Mouse (Mus musculus) heart, embryonic 12.5 days (tissue): ENCODE measurements around the gene St8sia2. TPM values are rescaled to one million over a fixed set of nuclear protein-coding genes. Genes with fewer than 3 reads are reported as not detected.

ENCODE experiments used
- ATAC-seq: fragments of 200-750 bp; cut with Nextera tagmentation; 2 replicates; pipeline ENCODE4 v1.8.0; 2017; ENCODE audit warnings: moderate TSS enrichment, moderate library complexity; ENCODE audit not compliant: insufficient number of reproducible peaks, low FRiP score
- H3K27ac ChIP-seq: fragments of 300-500 bp; sonication (generic); 2 replicates; pipeline ENCODE4 v1.5.1; 2016; ENCODE audit warnings: mild to moderate bottlenecking, moderate library complexity; ENCODE audit not compliant: poor library complexity, severe bottlenecking
- H3K27me3 ChIP-seq: fragments of 300-500 bp; sonication (generic); replicated peaks from 2 replicates; pipeline ENCODE4 v1.6.1; 2016; ENCODE audit warnings: mild to moderate bottlenecking, moderate library complexity
- H3K36me3 ChIP-seq: fragments of 300-500 bp; sonication (generic); 2 replicates; pipeline ENCODE4 v1.6.1; 2016; ENCODE audit warnings: mild to moderate bottlenecking, moderate library complexity
- H3K4me1 ChIP-seq: fragments of 300-500 bp; sonication (generic); replicated peaks from 2 replicates; pipeline ENCODE4 v1.6.1; 2016; ENCODE audit warnings: mild to moderate bottlenecking
- H3K4me2 ChIP-seq: fragments of 300-500 bp; sonication (generic); 2 replicates; pipeline ENCODE4 v1.6.1; 2016; ENCODE audit warnings: mild to moderate bottlenecking, moderate library complexity
- H3K4me3 ChIP-seq: fragments of 300-500 bp; sonication (generic); 2 replicates; pipeline ENCODE4 v1.5.1; 2016; ENCODE audit warnings: mild to moderate bottlenecking
- H3K9ac ChIP-seq: fragments of 300-500 bp; sonication (generic); 2 replicates; pipeline ENCODE4 v1.6.1; 2016; ENCODE audit warnings: mild to moderate bottlenecking, moderate library complexity
- H3K9me3 ChIP-seq: fragments of 300-500 bp; sonication (generic); replicated peaks from 2 replicates; pipeline ENCODE4 v1.6.1; 2016; ENCODE audit warnings: mild to moderate bottlenecking, moderate library complexity
- WGBS: fragments of 180-500 bp; shearing (Covaris S2); methylation state at CpG from one replicate; pipeline ENCODE4 v1.1.7; 2016; 5-methylcytosine and 5-hydroxymethylcytosine counted together
- polyA plus RNA-seq: library from polyadenylated mRNA; unstranded; fragments of >200 nt; fragmentation: Nextera tagmentation; extraction: Ambion mirVana; gene quantifications from 2 replicates; pipeline ENCODE4 v1.2.1, GENCODE M21; 2016

Gene St8sia2
- polyA plus RNA-seq, 1 experiment from 2014 or later, result 3.3 TPM

DNA sequence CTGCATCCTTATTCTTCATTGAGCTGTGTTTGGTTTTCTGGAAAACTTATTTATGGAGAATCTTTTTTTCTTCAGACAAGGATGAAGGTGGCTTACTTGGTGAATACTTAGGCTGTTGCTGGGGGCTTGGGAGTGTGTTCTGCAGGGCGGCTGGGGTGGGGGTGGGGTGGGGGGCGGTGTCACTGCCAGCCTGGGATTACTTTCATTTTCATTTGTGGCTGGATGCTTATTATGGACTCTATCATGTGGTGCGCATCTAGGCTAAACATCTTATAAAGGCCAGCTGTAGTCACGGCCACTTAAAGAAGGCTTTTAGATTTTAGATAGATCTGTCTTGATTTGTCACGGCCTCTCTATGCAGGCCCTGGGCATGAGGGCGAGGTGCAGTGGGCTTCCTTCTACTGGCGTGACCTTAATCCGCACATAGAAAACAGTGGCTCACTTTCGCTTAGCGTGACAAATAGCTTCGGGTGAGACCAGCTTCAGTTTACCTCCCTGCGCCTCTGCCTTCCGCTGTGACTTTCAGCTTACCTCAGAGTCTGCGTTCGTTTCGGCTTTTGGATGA, 92.5 kb downstream of the St8sia2 start:
- no peak overlapping the region for H3K9ac ChIP-seq
- no peak overlapping the region for H3K4me3 ChIP-seq
- no peak overlapping the region for H3K27ac ChIP-seq
- H3K27me3 ChIP-seq, result no peaks in the 10 kb centered on the region
- WGBS, result 83% methylated on average over 16 of the region's 16 CpGs
- H3K4me1 ChIP-seq, result no peaks in the 10 kb centered on the region
- no peaks in the 10 kb centered on the region for H3K9me3 ChIP-seq
- H3K36me3 ChIP-seq, result no peaks in the 10 kb centered on the region
- ATAC-seq, result no peak
- H3K4me2 ChIP-seq, result no peak overlapping the region

DNA sequence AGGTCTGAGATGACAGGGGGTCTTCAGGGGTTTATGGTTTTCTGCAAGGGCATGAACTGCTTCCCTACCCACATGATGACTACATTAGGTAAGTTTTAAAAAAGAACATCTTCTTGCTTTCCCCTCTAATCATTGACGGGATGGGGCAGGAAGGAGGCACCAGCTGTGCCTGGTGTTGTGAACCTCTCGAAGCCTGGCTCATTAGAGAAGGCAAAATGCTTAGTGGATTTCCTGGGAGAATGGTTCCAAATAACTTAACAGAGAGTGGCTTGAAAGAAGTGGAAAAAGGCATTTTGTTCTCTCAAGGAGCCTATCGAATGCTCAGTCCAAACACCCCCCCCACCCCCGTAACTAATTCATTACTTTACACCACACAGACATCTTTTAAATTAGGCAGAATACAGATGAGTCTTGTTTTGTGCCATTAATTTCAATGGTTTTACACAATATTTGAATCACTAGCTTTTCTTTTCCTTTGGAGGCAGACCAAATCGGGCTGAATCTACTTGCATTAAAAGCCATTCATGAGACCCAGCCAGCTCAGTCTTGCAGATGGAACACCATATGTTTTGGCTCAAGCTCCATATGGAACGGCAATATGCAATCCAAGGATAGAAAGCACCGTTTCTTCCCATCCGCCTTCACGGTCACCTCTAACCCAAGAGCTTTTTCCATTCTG, 95.7 kb downstream of the St8sia2 start:
- Histone ChIP-seq H3K27me3 (0 out of 2 replicates have a peak, but pooled peaks cover 5% of the 10 kb centered on the region), H3K27ac (no peak overlapping the region), H3K9me3 (no peaks in the 10 kb centered on the region), H3K4me3 (no peak overlapping the region), H3K4me1 (no peaks in the 10 kb centered on the region), H3K36me3 (no peaks in the 10 kb centered on the region), H3K9ac (no peak overlapping the region), H3K4me2 (no peak overlapping the region)
- 82% methylated on average over 9 of the region's 9 CpGs for WGBS
- ATAC-seq, result no peak

- no peaks in the 10 kb centered on the region for H3K9me3 ChIP-seq
- WGBS, result 27% methylated on average over 4 of the region's 4 CpGs
- 0 out of 2 replicates have a peak, but pooled peaks cover 10% of the 10 kb centered on the region for H3K4me1 ChIP-seq
- H3K4me3 ChIP-seq, result no peak overlapping the region
- no peak for ATAC-seq
- no peak overlapping the region for H3K4me2 ChIP-seq
- H3K36me3 ChIP-seq, result no peaks in the 10 kb centered on the region
- no peak overlapping the region for H3K9ac ChIP-seq
- H3K27me3 ChIP-seq, result 0 out of 2 replicates have a peak, but pooled peaks cover 5% of the 10 kb centered on the region
- no peak overlapping the region for H3K27ac ChIP-seq
Observed at GRCm38 (mm10) chr7:73911899-73912298, 101.6 kb downstream of the St8sia2 start.

- 85% methylated on average over 4 of the region's 4 CpGs for WGBS
Observed at GRCm38 (mm10) chr7:73910843-73911242, 102.6 kb downstream of the St8sia2 start.

DNA sequence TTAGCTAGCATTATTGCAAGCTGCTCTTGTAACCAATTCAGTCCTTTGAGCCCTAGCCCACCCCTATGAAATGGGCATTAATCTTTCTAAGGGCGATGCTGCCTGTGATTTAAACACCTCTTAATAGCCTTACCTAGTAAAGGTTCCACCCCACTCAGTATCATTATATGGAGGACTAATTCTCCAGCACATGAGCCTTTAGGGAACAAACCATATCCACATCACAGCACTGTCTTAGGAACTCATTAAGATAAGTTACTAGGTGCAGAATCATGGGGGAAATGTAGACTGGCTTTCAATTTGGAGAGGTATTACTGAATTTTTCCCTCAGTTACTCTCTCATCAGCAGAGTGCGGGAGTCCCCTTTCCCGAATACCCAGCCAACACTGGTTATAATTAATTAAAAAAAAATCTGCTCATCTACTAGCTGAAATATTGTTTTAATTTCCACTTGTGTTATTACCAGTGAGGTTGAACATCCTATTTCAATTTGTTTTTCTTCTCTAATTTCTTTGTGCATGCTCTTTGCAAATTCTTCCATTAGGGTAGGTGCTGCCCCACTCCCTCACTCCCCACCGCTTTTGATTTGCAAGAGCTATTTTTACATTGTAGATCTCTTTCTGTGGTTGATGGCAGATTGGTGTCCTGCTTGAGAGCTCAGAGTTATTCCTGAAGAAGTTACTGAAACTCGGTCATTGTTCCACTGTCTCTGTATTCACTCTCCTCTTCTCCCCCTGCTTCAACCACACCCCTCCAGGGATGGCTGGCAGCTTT, 103.9 kb downstream of the St8sia2 start:
- 0 out of 2 replicates have a peak, but pooled peaks cover 10% of the 10 kb centered on the region for H3K4me1 ChIP-seq
- H3K4me3 ChIP-seq, result no peak overlapping the region
- no peak overlapping the region for H3K9ac ChIP-seq
- WGBS, result 69% methylated on average over 5 of the region's 5 CpGs
- no peak overlapping the region for H3K4me2 ChIP-seq
- no peak for ATAC-seq
- no peaks in the 10 kb centered on the region for H3K36me3 ChIP-seq
- no peaks in the 10 kb centered on the region for H3K9me3 ChIP-seq
- no peak overlapping the region for H3K27ac ChIP-seq
- no peaks in the 10 kb centered on the region for H3K27me3 ChIP-seq

More at GRCm38 (mm10) chr7:73910843-73911242, 102.6 kb downstream of the St8sia2 start:
- Histone ChIP-seq H3K9ac (no peak overlapping the region), H3K36me3 (no peaks in the 10 kb centered on the region), H3K4me3 (no peak overlapping the region), H3K4me1 (0 out of 2 replicates have a peak, but pooled peaks cover 10% of the 10 kb centered on the region), H3K4me2 (no peak overlapping the region), H3K9me3 (no peaks in the 10 kb centered on the region), H3K27me3 (0 out of 2 replicates have a peak, but pooled peaks cover 5% of the 10 kb centered on the region), H3K27ac (no peak overlapping the region)
- no peak for ATAC-seq

GRCm38 (mm10) chr7:73894506-73894905, 119.0 kb downstream of the St8sia2 start:
- Histone ChIP-seq H3K4me3 (no peak overlapping the region), H3K36me3 (no peaks in the 10 kb centered on the region), H3K4me2 (no peak overlapping the region), H3K27me3 (no peaks in the 10 kb centered on the region; the same call in 1 of the 2 replicates), H3K4me1 (no peaks in the 10 kb centered on the region), H3K9me3 (no peaks in the 10 kb centered on the region), H3K9ac (no peak overlapping the region), H3K27ac (no peak overlapping the region)
- 76% methylated on average over 6 of the region's 6 CpGs for WGBS
- no peak for ATAC-seq

DNA sequence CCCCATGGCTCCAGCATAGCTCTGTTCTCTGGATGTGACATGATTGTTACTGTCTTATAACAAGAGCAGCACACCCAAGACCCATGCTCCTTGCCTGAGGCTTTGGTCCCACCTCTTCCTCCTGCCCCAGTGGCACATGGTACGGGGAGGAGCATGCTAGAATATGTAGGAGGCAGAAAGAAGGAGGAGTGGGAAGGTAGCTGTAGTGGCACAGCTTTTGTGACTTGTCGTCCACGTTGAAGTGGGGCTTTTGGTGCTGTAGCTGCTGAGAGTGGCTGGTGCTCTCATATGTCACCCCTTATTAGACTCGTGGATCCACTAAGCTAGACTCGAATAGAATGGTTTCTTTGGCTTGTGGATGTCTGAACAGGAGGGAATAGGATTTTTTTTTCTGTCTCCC, 121.7 kb downstream of the St8sia2 start:
- H3K9me3 ChIP-seq, result no peaks in the 10 kb centered on the region
- no peaks in the 10 kb centered on the region for H3K36me3 ChIP-seq
- no peak for ATAC-seq
- H3K4me1 ChIP-seq, result no peaks in the 10 kb centered on the region
- H3K4me2 ChIP-seq, result no peak overlapping the region
- H3K4me3 ChIP-seq, result no peak overlapping the region
- H3K9ac ChIP-seq, result no peak overlapping the region
- 76% methylated on average over 5 of the region's 5 CpGs for WGBS
- no peak overlapping the region for H3K27ac ChIP-seq
- no peaks in the 10 kb centered on the region for H3K27me3 ChIP-seq

- Histone ChIP-seq H3K36me3 (no peaks in the 10 kb centered on the region), H3K4me2 (no peak overlapping the region), H3K4me1 (no peaks in the 10 kb centered on the region), H3K9me3 (no peaks in the 10 kb centered on the region), H3K27me3 (no peaks in the 10 kb centered on the region), H3K9ac (no peak overlapping the region), H3K4me3 (no peak overlapping the region), H3K27ac (no peak overlapping the region)
- ATAC-seq, result no peak
- 82% methylated on average over 9 of the region's 9 CpGs for WGBS
Observed at GRCm38 (mm10) chr7:73890891-73891610, 122.4 kb downstream of the St8sia2 start.

DNA sequence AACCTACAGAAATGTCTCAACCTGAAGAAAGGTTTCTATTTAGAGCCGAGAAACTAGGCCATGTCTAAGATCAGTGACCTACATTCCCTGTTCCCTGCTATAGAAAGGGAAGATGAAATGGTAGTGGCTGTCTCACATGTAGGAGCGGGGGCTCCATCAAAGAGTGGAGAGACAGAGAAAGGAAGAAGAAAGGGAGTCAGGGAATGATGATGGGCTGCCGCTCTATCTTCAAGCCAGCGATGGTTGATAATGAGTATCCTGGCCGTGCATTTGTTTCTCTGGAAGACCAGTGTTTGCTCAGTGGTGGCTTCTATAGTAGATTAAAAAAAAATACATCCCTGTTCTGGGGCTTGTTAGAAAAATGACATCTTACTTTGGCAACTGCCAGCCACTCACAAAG, 123.0 kb downstream of the St8sia2 start:
- Histone ChIP-seq H3K9ac (no peak overlapping the region), H3K9me3 (no peaks in the 10 kb centered on the region), H3K27ac (no peak overlapping the region), H3K4me1 (no peaks in the 10 kb centered on the region), H3K4me2 (no peak overlapping the region), H3K4me3 (no peak overlapping the region), H3K27me3 (no peaks in the 10 kb centered on the region), H3K36me3 (no peaks in the 10 kb centered on the region)
- ATAC-seq, result no peak
- 81% methylated on average over 5 of the region's 5 CpGs for WGBS
